Mouse (Mus musculus) layer of hippocampus, postnatal 36 days (tissue): ENCODE measurements around the gene Galns. TPM values are rescaled to one million over a fixed set of nuclear protein-coding genes. Genes with fewer than 3 reads are reported as not detected.
"Not testable (repeated sequence)": the region's sequence is repeated elsewhere in the genome, so short reads cannot be mapped to it uniquely, and the experiment has no call there.

Experiments used
- DNase-seq, 2 experiments: peaks; one replicate each; pipeline ENCODE4 v3.0.0; 2022
- total RNA-seq, 2 experiments: library from RNA; stranded (reverse); gene quantifications; 2 replicates each; pipeline ENCODE4 v1.2.3; 2021

Gene Galns
- total RNA-seq, 2 experiments from 2014 or later = 9.5 to 11.4 TPM

DNA sequence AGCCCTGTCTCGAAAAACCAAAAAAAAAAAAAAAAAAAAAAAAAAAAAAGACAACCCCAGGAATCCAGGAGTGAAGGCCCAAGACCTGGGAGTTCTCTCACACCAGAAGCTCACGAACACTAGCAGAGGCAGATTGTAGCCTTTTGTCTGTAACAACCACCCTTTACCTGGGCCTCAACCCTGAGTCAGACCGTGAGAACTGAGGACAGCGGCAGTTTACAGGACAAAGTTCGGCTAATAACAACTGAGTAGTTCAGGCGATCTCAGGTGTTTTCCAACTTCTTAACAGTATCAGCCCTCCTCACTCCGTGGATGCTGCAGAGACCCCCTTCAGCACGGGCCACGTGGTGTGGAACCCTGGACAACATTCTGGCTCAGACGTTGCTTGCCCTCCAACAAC is 24.5 kb downstream of the Galns start:
- DNase-seq = no peak

DNA sequence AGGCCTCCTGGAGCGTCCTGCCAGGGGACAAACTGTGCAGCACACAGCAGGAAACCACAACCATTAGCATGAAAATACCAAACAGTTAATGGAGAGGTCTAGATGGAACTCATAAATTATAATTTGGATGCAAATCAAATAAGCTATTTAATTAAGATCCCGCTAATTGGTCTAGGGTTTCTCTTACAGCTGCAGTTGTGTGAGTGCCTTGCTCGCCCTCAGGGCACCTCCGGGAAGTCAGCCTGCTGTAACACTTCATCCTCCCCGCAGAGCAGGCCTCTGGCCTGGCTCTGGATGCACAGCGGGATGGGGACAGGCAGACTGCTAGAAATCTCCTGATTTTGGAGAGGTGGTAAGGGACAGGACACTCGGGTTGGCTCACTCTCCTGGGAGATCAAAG is 25.1 kb downstream of the Galns start:
- no peak for DNase-seq

DNA sequence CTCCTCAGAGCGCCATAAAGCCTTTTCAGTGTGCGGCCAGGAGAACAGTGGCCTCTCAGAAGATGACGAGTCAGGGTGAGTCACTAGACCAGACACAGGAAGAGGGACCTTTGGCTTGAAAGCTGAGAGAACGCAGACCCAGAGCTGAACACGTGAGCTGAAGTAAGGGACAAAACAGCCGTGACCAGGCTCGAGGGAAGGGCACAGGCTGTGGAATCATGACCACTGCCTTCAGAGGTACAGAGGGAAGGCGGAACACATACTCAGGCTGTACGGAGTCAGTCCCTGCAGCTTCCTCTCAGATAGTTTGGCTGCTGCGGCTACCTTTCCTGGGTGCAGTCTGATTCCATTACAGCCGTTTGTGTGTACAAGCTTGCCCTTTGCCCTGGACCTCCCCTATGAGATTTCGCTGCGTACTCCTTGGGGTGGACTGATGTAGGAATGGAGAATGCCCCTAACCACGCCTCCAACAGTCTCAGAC is 25.8 kb downstream of the Galns start:
- no peak for DNase-seq

DNA sequence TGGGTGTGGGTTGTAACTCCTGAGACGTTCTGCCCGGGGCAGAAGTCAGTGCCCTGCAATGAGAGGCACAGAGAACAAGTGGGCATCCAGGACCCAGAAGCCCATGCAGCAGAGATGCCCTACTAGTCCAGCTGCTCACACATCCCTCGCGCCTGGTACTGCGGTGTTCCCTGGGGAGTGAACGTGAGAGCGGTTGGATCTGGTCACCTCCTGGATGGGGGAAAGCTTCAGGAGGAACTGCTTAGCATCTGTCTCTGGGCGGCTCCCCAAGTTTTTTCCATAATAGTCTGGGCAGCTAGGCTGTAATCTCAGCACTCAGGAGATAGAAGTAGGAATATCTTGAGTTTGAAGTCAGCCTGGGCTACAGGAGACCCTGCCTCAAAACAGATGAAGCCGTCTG is 26.3 kb downstream of the Galns start:
- no peak for DNase-seq

DNA sequence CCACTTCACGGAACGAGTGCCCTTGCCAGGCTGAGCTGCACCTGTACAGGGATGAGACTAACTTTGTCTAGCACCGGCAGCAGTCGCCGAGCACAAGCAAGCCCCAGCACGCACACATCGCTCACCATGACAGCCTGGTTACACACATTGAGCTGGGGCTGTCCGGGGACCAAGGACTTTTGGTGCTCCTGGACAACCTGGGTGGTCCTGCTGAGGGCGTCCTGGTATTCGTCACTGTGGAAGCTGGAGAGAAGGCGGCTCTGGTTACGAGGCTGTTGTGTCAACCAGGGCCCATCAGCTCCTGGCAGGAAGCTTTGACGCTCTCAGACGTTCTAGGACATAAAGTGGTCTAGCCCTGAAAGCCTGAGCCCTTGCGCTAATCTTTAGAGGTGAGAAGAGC is 30.3 kb downstream of the Galns start:
- DNase-seq = no peak

DNA sequence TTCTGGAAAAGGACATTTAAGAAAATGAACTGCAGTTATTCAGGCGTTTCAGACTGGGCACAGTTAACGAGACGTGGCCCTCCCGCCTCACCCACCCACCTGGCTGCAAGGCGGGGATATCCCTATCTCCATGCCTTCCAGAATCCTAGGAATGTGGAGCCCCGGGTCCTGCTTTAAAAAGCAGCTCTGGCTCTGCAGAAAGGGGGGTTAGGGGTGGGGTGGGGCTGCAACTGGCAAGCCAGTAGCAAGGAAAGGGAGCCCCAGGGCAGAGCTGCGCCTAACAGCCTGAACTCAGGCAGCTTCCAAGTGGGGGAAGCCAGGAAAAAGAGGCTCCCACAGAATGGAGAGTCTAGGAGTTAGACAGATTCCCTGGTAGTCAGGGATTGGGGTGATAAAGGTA is 32.1 kb downstream of the Galns start:
- DNase-seq = no peak

DNA sequence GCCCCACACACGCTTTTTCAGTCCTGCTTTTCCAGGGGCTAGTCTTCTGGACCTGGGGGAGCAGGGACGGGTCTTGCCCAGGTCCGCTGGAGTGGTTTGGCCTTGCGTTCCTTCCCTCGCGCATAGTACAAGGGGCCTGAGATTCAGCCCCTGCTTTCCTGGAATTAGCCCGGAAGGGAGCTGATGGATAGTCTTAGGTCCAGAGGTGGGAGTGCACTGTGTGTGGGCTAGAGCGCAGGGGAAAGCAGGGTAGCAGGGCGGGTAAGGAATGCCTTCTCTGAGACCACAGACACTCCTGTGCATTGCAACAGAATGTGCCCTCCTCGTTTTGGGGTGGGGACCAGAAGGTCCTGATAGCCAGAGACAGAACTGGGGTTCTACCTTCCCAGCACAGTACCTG is 34.1 kb downstream of the Galns start:
- no peak for DNase-seq

DNA sequence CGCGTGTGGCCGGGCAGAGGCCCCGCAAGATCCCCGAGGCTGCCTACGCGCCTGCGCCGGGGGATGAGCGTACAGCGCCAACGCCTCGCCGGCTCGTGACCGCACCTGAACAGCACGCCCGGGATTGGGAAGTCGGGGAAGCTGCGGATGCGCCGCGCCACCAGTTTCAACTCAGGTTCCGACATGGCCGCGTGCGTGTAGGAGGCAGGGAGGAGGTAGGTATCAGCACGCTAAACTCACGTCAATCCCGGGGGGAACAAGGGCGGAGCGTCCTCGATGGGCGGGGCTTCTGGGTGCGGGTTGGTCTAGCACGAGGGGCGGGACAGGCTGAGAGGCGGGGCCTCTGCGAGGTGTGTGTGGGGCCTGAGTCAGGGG is 34.6 kb downstream of the Galns start, which contains the start of gene Aprt:
Aprt (minus strand) TSS at position 262 of the 375 bp plus-strand sequence.
- peak; percentile 91 to 92 for DNase-seq

DNA sequence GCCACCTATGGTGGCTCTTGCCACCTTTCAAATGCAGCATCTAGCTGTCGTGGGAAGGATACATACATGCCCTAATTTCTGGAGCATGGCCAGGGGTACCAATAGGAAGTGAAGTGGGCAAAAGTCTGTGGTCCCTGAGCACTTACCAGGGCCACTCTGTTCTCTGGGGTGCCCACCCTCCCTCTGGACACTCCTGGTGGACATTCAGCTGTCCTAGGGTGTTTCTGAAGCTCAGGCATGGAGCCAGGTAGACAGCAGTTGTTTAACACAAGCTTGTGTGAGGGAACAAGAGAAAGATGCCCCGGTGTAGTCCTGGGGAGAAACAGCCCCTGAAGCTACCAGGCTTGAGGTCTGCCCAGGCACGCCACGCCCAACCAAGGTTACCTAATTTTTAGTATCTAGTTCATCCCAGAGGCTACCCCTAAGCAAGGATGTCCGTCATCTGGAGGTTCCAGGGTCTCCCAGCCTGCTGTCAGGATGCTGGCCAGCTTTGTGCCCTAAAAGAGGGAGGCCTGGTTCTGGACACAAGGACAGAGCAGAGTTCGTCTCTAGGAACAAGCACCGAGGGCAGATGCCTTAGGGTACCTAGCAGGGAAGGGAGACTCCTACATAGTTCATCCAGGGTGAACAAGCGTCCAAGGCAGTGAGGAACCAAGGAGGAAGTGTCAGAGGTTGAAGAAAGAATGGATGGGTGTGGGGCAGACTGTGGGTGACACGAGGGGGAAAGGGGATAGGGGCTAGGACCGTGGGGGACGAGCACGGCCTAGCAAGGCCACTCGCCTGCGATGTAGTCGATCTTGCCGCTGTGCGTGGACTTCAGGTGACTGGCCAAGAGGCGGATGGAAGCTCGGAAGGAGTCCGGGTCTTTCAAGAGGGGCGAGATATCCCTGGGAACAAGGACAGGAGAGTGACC is 35.3 kb downstream of the Galns start:
- DNase-seq = peak in 1 of 2 experiments; percentile 15

DNA sequence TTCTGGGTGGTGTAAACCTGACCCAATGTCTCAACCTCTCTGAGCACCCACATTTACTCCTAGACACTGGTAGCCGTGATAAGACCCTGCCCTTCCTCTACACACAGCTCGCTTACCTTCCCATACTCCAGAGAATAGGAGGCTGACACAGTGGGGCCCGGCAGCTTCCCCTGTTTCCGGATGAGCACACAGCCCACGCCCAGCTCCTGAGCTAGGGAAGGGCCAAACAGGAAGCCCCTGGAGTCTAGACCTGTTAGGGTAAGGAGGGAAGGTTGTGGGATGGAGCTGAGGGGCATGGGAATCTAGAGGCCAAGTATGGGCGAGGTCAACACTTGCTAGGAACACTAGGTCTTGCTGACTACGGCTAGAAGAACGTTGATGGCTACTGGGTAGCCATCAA is 36.0 kb downstream of the Galns start:
- DNase-seq = no peak

DNA sequence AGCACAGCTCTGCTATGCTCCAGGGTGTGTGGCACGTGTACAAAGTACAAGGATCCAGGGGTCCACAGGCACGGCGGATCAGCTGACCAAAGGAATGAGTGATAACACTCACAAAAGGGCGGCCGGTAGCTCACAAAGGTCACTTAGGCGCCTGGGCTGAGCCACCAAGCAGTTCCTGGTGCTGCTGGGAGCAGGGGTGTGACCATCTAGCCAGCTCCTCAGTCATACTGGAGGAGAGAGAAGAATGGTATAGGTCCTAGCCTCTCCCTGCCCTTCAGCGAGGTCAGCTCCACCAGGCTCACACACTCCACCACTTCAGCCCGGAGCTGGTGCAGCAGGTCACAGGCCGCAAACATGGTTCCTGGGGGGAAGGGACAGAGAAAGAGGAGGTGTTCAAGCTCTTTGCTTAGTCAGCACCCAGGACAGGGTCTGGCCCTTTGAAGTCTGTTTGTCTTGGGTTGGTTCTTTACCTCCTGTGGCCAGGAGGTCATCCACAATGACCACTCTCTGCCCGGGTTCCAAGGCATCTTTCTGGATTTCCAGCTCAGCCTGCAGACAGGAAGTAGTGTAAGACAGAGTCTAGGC is 36.5 kb downstream of the Galns start:
- DNase-seq = no peak

DNA sequence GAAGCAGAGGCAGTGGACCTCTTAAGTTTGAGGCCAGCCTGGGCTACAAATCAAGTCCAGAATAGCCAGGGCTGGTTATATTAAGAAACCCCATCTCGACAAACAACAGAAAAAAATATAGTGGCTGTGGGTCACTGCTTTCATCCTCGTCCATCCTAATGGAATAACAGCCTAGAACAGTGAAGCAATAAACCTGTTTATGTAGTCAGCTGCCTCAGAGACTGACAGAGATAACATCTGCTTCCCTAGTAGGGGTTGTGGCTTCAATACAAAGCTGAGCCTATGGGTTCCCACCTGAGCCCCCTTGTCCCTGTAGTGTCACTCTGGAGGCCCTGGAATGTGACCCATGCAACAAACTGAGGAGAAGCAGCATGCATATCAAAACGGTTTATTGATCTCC is 37.0 kb downstream of the Galns start:
- no peak for DNase-seq

DNA sequence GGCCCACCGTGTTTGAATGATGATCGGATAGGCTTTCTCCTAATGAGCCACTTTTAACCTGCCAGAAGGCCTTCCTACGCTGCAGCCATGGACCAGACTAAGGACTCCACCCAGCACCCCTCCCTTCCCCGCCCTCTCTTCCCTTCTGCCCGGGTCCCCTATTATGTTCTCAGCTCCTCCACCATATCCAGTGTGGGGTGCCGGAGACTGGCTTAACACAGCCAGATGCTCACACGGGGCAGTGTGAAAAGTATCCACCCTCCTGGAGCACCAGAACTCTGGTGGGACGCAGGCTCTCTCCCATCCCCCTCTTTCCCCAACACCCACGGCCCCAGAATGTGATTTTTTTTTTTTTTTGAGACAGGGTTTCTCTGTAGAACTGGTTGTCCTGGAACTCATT is 37.7 kb downstream of the Galns start:
- DNase-seq = no peak

DNA sequence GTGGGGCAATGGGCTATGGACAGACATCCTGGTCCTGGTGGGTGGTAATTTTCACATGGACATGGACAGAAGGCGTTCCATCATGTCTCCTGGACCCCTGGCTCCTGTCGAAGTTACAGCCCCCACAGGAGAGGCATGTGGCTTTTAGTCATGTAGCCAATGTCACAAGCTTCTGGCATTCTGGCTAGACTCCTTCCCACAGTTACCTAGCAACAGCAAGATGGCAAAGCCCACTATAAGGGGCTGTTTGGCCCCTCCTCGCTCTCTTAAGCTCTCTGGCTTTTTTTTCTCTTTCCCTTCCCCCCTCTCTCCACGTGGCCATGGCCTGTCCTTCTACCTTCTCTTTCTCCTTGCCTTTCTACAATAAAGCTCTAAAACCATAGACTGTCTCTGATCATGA is 38.1 kb downstream of the Galns start:
- DNase-seq = not testable (repeated sequence)

DNA sequence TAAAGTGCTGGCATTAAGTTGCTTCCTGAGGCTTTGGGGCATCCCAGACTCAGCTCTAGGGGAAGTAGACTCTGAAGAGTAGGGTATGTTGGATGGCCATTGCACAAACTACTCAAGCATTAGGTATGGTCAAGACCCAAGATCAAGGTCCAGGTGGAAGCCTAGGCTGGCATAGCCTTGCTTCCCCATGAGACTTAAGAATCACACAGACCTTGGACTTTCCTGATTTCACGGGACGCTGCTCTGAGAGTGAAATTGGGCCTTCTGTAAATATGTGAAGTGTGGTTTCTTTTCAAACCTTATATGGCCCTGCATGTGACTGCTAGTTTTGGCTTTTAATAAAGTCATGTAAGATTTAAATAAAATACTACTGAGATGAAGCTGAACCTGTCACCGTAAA is 38.5 kb downstream of the Galns start:
- no peak for DNase-seq

DNA sequence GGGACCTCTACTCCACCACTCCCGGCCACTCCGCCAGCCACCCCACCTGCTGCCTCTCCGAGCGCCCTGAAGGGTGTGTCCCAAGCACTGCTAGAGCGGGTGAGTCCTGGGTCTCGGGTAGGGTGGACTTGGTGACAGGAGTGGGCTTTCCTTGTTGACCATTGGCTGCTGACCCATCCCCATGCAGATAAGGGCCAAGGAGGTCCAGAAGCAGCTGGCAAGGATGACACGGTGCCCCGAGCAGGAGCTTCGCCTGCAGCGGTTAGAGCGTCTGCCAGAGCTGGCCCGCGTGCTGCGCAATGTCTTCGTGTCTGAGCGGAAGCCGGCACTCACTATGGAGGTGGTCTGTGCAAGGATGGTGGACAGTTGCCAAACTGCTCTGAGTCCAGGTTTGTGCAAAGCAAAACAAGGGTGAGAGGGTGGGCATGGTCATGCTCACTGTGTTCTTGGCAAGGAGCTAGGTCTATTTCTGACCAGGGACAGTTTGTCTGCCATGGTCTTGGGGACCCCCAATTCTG is 39.5 kb downstream of the Galns start:
- DNase-seq = no peak

DNA sequence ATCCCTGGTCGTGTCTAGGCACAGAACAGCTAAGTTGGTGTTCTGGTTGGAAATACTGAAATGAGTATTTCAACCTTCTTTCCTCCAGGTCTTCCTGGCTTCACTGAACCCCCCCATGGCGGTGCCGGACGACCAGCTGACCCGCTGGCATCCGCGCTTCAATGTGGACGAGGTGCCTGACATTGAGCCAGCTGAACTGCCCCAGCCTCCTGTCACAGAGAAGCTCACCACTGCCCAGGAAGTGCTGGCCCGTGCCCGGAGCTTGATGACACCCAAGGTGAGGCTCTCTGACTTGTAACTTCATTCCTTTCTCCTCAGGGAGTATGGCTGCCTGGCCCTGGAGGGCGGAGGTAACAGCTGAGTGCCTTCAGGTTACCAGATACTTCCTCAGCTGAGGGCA is 40.1 kb downstream of the Galns start:
- DNase-seq = no peak

DNA sequence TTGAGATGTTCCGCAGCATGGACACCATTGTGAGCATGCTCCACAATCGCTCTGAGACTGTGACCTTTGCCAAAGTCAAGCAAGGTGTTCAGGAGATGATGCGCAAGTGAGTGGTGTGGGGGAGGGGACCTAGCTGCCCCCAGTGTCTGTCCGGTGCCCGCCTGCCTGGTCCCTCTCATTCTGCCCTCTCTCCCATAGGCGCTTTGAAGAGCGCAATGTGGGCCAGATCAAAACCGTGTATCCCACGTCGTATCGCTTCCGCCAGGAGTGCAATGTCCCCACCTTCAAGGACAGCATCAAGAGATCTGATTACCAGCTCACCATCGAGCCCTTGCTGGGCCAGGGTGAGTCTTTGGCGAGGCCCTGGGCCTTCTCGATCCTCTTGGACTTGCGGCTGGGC is 41.3 kb downstream of the Galns start:
- DNase-seq = no peak

DNA sequence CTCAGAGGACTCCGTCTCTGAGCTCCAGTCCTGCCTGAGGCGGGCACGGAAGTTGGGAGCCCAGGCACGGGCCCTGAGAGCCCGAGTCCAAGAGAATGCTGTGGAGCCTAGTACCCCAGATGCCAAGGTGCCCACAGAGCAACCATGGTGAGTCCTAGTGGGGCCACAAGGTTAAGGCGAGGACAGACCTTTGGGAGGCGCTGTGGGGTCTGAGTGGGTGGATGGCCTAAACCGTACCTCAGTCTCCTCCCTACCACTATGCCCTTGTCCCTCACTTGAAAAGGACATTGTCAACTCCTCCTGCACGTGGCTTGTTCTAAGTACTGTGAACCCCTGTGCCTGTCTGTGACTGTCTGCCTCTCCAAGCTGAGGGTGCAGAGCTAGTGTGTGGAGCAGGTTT is 41.9 kb downstream of the Galns start:
- no peak for DNase-seq

DNA sequence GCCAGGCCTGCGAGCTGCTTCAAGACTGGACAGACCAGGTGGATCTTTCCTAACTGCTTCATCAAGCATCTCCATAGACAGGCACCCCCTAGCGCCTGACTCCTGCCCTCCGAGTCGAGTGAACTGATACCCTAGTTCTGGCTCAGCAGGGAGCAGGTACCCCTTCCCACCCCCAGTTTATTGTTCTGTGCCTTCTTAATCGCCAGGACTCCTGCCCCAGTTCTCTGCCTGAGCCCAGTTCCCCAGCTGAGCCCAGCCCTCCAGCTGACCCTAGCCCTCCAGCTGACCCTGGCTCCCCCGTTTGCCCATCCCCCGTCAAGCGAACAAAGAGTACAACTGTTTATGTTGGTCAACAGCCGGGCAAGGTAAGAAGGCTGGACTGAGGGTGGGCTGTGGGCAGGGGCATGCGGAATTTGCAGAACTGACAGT is 42.4 kb downstream of the Galns start:
- no peak for DNase-seq

DNA sequence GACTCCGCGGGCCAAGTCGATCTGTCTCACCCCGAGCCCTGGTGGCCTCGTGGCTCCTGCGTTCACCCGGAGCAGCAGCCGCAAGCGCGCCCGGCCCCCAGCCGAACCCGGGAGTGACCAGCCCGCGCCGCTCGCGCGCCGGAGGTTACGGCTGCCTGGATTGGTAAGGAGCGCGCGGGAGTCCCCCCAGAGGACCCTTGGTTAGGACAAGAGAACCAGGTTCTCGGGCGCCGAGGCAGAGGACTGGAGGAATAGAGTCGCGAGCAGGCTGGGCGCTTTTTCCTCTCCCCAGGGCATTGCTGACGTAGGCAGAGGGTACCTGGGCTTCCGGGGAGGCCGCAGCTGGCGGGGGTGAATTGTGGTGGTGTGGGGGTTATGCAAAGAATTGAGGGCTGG is 43.2 kb downstream of the Galns start:
- DNase-seq = no peak

DNA sequence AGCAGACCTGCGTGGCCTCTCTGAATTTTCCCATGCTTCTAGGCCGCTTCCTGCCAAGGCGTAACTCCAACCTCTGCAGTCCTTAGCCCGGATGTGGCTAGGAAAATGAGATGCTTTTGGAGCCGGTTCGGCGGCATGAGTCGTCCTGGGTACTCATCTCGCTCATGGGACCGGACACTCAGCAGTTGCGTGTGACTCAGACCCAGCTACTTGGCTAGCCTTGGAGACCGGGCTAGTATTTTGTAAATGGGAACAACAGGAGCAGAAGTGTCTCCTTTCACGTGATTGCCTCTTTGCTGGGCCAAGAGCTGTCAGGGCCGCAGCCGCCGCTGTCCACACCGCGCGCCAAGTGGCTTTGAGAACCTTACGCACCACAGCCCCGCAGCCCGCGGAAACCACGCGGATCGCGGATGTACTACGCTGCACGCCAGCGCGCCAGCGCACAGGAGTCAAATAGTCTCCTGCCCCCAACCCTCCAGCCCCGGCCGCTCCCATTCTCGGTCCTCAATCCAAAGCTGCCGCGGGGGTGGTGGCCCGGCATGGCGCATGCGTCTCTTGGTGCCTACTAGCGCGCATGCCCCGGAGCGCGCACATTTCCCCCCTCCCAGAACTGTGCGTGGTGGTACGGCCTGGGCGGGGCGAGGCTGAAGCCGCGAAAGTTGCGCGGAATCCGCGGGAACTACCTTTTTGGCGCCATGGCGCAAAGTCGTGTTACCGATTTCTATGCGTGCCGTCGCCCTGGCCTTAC is 43.7 kb downstream of the Galns start, which contains the start of gene Cdt1:
Cdt1 (plus strand) TSS at position 655 of the 748 bp plus-strand sequence.
- peak; percentile 93 to 95 for DNase-seq

DNA sequence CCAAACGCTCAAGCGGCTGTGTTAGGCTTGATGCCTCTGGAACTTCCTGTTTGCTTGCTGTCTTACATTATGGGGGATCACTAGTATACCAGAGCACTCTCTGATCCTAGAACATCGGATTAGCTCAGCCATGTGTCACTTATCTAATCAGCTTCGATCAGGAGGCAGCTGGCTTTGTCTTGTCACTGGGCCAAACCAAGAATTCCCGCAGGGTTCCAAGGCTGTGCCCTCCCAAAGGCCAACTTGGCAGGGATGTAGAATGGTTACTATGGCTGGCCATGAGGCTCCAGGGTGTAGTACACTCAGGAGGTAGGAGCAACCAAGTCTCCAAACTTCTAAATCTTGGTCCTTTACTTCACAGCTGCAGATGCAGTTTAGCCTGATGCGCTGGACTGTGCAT is 44.5 kb downstream of the Galns start:
- no peak for DNase-seq
